Mouse (Mus musculus) testis, adult 2 months (tissue): Measurements from ENCODE around the gene Bicdl1.

Source experiments
- CTCF ChIP-seq: fragments of 200-500 bp; IDR thresholded peaks from 2 replicates; pipeline ENCODE4 v1.5.1; 2012; ENCODE audit warnings: low read depth, mild to moderate bottlenecking, inconsistent platforms, low read length, moderate library complexity; ENCODE audit not compliant: control insufficient read depth, insufficient read depth, insufficient replicate concordance
- POLR2A ChIP-seq: fragments of 200-500 bp; IDR thresholded peaks from 2 replicates; pipeline ENCODE4 v1.6.1; 2012; ENCODE audit warnings: low read depth, mild to moderate bottlenecking, inconsistent platforms, low read length, moderate library complexity; ENCODE audit not compliant: control insufficient read depth

GRCm38 (mm10) chr5:115748316-115748715, 16.9 kb upstream of the Bicdl1 start:
- no peak for TF ChIP-seq CTCF
- TF ChIP-seq POLR2A: no peak
